Mouse (Mus musculus) heart, postnatal 0 days (tissue): ENCODE data around the gene Fer.

ENCODE experiments used
- CTCF ChIP-seq: IDR thresholded peaks from 2 replicates; pipeline ENCODE4 v1.5.1; 2016; ENCODE audit warnings: antibody characterized with exemption, control low read depth, low read depth
- EP300 ChIP-seq: IDR thresholded peaks from 2 replicates; pipeline ENCODE4 v1.6.1; 2016; ENCODE audit warnings: antibody characterized with exemption, low read depth

DNA sequence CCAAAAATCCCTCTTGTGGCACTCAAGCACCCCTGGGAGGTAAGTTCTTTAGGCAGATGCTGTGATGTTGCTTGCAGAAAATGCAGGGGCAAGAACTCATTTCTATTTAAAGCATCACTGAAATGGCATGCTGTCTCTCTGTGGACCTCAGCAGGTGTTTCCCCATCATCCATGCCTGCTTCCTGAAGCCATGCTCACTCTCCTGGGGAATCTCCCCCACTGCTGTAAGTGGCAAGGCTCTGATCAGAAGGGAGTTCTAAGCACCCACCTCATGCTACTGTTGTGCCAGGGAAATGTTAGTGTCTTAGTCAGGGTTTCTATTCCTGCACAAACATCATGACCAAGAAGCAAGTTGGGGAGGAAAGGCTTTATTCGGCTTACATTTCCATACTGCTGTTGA is 287.9 kb downstream of the Fer start:
- TF ChIP-seq CTCF: no peak
- TF ChIP-seq EP300: no peak
